Mouse (Mus musculus) frontal cortex, postnatal 10 days (tissue): ENCODE results near the gene Gjd3.
A peak's percentile ranks its signal among the peaks of the same experiment; 100 is the strongest.

Experiments
- DNase-seq, 2 experiments: peaks; one replicate each; pipeline ENCODE4 v3.0.0; 2022; ENCODE audit warnings: low spot score in 2 of 2, mixed read lengths in 1 of 2

Gjd3 gene

DNA sequence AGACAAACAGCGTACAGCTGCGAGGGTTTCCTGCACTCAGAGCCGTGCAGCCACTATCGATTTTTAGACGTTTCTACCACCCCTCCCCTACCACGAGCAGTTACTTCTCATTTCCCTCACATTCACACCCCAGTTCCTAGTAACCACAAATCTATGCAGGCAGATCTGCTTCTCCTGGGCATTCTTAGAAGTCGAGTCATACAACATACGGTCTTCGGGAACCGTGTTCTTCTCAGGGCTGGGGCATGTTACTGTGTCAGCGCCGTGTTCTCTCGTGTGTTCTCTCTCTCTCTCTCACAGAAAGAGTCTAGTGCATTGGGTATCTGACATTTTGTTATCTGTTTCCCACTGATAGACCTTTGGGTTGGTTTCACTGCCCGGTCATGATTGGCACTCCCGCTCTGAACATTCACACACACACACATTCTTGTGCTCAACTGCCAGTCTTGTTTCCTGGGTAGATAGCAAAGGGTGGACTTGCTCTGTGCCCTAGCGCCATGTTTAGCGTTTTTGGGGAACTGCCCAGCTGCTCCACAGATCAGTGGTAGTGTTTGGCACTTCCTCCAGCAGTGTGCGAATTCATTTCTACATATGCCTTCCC lies 34.7 kb downstream of the Gjd3 start:
- no peak for DNase-seq

DNA sequence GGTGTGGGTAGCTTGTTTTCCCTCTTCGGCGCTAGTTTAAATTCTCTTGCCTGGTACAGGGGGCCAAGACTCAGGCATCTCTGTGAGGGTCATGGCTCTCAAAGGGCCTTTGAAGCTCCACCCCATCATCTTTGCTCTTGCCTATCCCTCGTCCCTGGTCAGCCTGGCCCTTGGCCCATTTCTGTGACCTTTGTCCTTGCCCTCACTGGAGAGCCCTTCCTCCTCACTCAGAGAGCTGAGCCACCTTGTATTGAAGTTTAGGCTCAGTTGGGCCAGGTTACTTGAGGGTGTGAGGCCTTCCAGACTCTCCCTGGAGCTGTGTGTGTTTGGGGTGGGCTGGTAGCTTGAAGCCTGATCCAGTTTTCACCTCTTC lies 37.2 kb downstream of the Gjd3 start:
- no peak for DNase-seq

DNA sequence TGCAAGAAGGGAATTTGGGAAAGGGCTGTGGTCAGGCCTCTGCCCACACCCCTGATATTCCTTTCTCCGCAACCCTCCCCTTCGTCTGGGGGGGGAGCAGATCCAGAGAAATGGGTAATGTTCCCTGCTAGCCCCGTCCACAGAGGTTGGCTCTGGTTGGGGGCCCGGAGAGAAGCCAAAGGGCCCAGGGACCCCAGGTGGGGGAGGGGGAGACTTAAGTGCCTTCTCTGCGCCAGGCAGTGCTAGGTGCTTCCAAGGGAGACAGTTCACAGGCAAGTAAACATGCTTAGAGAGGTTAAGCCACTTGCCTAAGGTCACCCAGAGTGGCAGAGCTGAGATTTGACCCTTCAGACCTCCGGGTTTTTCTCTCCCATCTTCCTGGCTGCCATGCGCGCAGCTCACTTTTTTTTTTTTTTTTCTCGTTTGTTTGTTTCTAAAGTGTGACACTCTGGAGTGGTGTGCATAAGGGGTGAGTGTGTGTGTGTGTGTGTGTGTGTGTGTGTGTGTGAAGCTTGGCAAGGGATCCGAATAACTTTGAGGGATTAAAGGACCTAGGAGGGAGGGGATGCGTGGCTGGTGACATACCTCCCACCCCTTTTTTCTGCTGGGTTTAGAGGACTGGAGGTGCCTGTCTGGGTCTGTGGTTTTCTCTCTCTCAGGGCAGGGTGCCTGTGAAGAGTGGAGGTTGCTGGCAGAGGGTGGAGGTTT lies 37.8 kb downstream of the Gjd3 start:
- DNase-seq, result no peak

DNA sequence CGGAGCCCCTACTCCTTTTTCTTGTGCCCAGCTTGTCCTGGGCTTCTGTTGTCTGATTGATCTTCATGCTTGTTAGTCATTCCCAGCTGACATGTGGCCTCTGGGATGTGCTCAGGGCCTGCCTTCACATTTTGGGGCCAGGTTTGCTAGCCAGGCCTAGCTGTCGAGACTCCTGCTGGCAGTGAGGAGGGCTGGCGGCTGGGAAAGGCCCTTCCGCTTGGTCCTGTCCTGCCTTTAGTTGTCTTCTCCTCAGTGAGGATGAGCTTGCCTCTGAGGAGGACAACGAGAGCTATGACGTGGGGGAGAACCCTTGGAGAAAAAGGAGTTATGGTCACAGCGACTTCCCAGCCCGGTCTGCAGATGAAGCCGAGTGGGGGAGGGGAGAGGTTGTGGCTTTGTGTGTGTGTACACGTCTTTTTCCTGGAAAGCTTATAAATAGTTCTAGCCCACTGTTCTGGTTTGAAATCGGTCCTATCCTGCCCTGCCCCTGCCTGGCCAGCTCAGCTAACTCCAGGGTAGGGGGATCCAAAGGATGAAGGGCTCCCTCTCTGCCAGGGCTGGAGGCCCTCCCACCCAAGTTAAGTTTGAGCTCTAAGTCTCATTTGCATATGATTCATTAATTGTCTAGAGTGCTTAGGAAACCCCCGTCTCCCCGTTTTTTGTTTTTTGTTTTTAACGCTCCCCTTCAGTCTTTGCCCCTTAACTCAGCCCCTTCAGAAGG lies 38.9 kb downstream of the Gjd3 start:
- DNase-seq, result peak; percentile 16 to 31

DNA sequence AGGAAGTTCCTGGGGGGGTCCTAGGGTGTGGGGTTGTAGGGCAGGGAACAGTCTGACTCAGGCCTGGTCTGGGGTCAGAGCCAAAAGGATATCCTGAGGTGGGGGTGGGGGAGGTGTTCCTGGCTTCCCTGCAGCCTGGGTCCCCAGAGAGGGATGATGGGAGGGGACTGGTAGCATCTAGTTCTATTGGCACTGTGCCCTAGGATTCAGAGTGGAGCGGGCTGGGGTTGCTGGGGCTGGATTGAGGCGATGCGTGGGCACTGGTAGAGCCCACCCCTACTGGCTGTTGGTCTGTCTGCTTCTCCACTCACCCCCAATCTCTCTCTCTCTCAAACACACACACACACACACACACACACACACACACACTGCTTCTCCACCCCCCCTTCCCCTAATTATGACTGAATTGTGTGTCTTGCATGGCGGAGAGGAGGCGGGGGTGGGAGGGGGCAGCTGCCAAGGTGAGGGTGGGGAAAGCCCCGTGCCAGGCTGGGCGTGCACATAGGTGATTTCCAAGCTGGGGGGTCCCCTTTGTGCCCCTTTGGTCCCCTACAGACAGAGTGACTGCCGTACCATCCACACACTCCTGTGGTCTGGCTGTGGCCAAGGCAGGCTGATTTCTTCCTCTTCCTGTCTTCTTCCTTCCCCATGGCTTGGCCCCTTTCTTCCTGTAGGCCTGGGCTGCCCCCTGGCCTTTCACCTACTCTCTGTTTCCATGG lies 39.7 kb downstream of the Gjd3 start:
- peak; percentile 29 for DNase-seq

DNA sequence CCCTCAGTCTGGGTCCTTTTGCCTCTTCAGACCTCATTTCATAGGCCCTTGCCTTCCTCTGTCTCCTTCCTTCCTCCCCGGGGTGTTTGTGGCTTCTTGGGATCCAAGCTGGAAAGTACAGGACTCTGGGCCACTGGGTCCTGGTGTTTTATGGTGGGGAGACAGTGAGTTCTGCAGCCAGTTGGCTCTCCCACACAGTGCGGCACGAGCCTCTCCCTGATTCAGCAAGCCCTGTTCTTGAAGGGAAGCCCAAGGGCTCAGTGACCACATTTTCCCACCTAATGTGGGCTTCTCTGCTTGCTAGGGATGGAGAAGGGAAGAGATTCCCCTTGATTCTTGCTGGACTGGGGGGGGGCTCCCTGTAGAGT lies 40.3 kb downstream of the Gjd3 start:
- DNase-seq, result no peak

DNA sequence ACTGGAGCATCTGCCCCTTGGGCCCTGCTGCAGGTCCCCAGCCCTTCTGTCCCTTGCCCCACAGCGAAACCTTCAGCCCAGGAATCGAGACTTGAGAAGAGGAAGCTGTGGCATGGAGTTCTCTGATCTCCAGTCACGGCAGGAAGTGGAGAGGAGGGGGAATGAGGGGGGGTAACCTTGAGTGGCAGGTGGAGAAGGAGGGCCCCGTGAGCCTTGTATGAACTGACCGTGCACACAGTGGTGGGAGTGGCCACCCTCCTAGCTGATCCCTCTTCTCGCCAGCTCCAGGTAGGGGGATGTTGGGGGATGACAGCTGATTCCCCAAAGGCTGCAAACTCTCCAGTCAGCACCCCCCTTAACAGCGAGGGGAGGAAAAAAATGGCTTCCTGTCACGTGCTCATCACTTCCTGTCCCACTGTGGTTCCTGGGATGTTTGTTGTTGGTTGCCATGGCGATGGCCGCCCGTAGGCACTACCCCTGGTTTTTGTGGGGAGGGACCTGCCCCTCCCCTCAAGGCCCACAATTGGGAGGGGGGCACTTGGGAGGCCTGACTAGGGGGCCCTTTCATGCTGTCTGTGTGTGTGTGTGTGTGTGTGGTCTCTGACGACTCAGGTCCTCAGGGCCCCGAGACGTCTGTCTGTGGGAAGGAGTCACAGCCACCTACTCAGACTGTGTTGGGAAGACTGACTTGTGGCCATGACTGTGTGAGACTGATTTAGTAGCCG lies 40.8 kb downstream of the Gjd3 start:
- peak in 1 of 2 experiments; percentile 77 for DNase-seq

DNA sequence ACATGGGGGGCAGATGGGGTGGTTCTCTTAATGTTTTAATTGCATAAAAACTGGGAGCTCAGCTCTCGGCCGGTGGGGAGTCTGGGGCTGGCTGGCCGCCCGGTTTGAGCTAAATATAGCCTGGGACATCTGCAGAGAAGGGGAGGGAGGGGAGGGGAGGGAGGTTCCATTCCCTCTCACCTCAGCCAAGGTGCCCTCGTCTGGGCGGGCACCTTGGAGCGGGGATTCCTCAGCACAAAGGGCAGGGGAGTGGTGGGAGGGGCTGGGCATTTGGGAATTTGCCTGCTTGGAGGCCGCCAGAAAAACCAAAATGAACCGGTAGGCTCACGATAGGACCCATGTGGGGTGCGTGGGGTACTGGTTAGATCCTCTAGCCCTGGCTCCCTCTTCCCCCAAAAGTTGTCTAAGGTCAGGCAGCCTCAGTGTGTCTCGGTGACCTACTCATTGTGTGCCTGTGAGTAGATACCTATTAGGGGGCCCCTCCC lies 41.4 kb downstream of the Gjd3 start:
- DNase-seq, result peak in 1 of 2 experiments; percentile 71

DNA sequence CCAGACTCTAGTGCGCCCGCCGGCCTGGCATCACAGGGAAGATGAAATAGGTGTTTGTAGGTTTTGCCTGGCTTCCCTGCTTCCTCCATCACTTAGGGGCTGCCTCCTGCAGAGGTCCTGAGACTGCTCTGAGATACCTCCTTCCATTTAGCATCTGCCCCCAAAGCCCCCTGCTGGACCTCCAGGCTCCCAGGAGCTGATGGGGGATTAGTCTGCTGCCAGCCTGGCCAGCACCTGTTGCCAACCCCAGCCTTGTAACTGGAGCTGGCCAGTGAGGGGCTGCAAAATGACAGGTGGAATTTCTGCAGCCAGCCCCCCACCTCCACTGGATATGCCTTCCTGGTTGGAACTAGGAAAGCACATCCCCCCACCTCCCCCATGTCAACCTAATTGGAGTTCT lies 42.0 kb downstream of the Gjd3 start:
- DNase-seq, result peak in 1 of 2 experiments; percentile 33

DNA sequence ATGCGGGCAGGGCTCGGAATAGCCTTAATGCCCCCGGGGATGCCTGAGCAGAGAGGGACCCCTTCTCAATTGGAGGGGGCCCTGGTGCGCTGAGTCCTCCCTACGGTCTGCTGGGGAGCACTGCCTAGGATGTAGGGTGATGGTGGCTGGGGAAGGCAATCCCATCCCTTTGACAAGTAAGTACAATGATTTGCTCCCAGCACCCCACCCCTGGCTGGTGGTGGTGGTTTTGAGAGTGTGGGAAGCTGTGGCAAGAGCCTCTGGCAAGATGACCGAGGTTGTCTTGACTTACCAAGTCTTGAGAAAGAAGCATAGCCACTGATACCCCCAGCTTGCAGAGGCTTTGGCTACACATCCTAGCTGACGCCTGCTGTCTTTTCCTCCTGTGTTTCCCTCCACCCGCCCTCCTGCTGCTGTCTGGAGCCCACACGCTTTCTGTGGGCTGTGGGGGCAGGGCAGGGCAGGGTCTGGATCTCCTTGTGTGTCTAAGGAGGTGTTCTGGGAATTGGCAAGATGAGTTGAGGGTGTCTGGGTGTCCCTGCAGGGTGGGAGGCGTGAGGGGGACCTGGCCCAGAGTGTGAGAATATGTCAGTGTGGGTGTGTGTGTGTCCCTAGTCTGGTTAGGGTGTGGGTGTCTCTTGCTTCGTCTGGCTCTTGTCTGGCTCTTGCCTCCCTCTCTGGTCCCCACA lies 42.7 kb downstream of the Gjd3 start:
- DNase-seq, result peak in 1 of 2 experiments; percentile 68

DNA sequence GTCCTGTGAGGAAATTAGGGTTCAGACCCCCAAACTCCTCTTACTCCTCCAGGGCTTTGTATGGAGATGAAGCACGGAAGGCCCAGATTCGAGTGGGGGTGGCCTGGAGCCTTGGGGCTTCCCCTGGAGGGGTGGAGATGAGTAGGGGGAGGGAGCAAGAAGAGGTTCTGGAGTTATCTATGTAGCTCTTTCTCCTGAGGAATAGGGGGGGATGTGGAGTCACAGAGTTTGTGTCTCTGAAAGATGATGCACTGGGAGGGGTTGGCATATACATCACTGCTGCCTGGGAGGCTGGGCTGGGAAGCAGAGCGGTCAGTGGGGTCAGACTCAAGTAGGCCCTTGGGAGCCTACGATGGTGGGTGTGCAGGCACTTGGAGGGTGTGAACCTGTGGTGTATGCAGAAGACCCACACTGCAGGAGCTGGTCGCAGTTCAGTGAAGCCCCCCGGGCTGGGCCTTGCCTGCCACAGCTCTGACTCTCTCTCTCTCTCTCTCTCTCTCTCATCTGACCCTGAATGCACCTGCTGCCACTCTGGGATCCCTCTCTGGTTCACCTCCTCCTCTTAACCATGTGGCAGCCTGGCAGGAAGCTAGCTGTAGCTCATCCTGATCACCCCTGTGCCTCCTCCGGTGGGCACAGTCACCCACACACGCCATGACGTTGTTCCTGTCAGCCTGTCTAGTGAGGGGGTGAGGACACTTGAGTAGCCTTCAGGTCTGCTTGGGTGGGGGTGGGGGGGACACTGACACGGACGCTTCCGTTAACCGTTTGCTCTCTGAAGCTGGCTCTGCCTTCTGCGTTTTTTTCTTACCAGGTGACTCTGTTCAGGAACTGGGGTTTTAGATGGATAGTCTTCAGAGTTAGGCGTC lies 43.5 kb downstream of the Gjd3 start:
- no peak for DNase-seq

DNA sequence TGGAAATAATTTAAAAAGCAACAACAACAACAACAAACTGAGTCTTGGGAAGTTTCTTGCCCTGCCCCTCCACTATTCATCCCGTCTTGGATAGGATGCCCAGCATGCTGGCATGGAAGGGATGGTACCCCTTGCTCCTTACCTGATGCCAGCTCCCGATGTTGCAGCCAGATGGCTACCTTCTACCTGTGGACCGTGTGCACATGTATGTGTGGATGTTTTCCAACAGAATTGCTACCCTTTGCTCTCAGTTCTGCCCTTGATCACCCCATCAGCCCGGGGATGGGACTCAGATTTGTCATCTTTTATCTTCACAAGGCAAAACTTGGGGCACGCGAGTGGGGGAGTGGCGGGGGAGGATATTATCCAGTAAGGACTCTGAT lies 44.1 kb downstream of the Gjd3 start:
- DNase-seq, result no peak

DNA sequence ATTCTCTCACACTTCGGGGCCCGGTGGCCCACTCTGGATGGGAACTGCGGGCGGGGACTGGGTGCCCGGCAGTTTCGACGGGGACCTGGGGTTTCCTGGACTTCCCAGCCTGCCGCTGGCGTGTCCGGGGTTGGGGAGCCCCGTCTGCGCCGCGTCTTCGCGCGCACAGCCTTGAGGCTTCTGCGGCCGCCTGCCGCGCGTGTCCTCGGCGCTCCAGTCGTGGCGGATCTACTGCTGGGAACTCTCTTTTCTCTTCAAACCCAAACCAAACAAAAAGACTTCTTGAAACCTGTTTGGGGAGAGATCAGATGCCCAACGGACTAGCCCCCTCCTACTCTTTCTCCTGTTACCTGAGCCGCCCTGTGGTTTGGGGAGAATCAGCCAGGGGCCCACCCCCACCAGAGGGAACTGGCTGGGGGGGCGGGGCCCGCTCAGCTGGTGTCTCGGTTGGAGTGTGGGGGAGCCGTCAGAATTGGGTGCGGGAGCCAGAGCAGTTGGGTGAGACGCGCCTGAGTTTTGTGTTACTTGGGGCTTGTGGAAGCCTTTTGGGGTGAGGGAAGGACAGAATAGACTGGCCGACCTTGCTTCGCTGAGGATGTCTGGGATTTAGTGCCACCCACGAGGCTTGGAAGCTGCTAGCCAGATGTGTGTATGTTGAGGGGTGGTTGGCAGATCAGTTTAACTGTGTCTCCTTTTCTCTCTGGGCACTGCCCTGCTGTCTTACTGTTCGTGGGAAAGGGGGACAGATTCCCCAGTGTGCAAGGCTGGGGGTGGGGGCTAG lies 44.7 kb downstream of the Gjd3 start:
- no peak for DNase-seq

DNA sequence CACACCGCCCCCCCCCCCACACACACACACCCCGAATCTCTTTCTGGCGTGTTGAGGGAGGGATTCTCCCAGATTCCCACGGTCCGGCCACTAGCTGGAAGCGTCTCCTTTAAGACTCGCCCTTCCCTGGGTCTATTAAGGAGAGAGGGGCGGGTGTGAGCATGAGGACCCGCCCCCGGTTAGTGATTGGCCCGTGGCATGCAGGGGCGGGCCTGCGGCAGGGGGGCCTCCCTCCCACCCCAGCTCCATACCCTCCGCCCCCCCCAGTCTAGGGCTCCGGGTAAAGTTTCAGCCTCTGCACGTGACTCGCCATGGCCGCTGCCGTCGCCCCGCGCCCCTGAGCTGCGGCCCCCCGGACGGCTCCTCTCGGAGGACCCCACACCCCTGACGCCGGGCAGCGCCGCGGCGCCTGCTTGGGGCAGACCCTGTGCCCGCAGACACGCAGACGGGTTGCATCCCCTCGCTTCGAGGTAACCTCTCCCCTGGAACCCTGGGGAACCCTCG lies 45.4 kb downstream of the Gjd3 start:
- peak; percentile 77 for DNase-seq

DNA sequence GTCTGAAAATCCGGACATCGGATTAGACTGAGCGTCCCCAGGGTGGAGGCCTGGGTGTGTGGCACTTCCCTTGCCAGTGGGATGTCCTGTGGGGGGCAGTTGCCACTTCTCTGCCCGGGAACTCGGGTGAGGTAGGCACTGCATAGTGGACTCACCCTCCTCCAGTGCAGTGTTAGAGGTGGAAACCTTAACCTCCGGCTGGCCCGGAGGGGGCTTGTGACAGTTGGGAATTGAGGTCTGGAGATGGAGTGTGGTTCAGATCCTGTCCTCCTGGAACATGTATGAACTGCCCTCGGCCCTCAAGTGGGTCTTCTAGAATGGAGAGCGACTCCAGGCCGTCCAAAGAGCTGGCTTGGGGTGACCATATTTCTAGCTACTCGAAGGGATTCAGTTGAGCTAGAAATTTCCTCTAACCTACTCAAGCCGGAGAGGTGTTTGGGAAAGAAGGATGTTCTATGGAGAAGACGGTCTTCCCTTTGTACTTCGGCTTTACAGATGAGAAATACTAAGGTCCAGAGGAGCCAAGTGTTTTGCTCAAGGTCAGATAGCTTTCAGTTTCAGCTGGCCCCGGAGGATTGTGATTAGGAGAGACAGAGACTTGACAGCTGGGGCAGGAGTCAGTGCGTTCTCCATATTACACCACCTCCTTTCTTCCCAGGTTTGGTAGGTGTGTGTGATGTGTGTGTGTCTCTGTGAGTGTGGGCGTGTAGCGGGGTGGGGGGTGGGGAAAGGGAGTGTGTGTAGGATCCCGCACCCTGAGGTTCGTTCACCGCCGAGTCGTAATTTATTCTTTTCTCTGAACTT lies 46.0 kb downstream of the Gjd3 start:
- DNase-seq, result no peak

DNA sequence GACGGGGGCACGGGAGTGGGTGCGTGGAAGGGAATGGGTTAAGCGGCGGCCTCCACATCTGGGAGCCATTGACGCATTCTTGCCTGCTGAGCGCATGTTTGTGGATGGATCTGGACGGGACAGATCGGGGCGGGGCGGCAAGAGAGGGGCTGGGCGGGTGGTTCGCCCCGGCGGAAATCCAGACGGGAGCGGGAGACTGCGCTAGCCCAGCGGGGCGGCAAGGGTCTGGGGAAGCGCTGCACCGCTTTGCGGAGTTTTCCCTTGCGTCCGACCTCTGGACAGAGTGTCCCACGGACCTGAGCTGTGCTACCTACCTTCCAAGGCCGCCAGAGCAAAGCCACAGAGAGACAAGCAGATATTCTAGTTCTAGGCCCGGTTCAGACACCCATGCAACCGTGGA lies 46.6 kb downstream of the Gjd3 start:
- DNase-seq, result no peak

DNA sequence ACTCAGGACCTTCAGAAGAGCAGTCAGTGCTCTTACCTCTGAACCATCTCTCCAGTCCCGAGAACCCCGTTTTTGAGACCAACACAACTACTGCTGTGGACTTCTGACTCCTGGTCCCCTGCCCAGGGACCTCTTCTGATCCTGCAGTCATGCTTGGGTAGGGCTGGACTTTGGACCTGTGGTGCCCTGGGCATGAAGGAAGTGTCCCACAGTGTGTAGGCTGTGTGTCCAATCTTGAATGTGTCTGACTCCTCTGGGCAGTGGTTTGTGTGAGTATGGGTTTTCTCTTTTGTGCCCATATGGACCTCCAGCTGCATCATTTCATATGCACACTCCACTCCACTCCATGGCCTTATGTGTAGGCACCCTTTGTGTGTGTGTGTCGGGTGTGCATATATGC lies 47.7 kb downstream of the Gjd3 start:
- no peak for DNase-seq

DNA sequence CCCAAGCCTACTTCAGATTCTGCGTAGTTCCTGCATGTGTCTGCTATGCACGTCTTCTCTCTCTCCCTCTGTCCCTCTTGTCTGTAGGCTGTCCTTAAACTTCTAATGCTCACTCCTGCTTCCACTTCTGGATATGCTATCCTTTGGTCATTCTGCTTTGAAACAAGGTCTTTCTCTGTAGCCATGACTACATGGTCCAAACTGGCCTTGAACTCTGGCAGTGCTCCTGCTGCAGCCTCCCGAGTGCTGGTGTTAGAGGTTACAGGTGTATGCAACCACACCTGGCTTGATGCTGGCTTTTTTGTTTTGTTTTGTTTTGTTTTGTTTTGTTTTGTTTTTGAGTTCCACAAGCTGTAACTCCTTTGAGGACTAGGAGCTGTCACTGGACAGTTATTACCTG lies 48.4 kb downstream of the Gjd3 start:
- no peak for DNase-seq
